Mouse (Mus musculus): Measurements from ENCODE around the gene Syt11.

GRCm38 (mm10) chr3:88745534-88745933, 29.4 kb downstream of the Syt11 start:
- TF ChIP-seq CTCF (conservative IDR thresholded peaks at IDR 0.05; ENCODE audit: low read length) (no peak), NANOG (IDR thresholded peaks at IDR 0.05; ENCODE audit: borderline replicate concordance, low read length) (no peak)

Measured in E14TG2a.4 (cell line).